Mouse (Mus musculus) cortical plate, adult 2 months (tissue): ENCODE measurements at regions not wholly inside any gene's neighbourhood (a gene's known extent, or its start where the extent isn't known, plus 50 kb on each side); places are given as distances from the start of the nearest gene placed in this dataset.
A peak's percentile ranks its signal among the peaks of the same experiment; 100 is the strongest.

Experiments
- H3K27ac ChIP-seq: fragments of 200-500 bp; 2 replicates; pipeline ENCODE4 v1.5.1; 2012; ENCODE audit warnings: low read length, control low read depth, inconsistent platforms; ENCODE audit not compliant: insufficient read depth
- H3K4me1 ChIP-seq: fragments of 200-500 bp; 2 replicates; pipeline ENCODE4 v1.6.1; 2011; ENCODE audit warnings: low read length; ENCODE audit not compliant: control insufficient read depth, insufficient read depth
- H3K4me3 ChIP-seq: fragments of 200-500 bp; 2 replicates; pipeline ENCODE4 v1.5.1; 2011; ENCODE audit warnings: mild to moderate bottlenecking, low read length, control low read depth; ENCODE audit not compliant: insufficient read depth
- CTCF ChIP-seq: fragments of 200-500 bp; IDR thresholded peaks from 2 replicates; pipeline ENCODE4 v1.5.1; 2011; ENCODE audit warnings: mild to moderate bottlenecking, control low read depth, low read length; ENCODE audit not compliant: insufficient read depth; ENCODE audit errors: extremely low read depth
- POLR2A ChIP-seq: fragments of 200-500 bp; IDR thresholded peaks from 2 replicates; pipeline ENCODE4 v1.6.1; 2011; ENCODE audit warnings: mild to moderate bottlenecking, low read length, control low read depth; ENCODE audit not compliant: insufficient read depth; ENCODE audit errors: extremely low read depth

DNA sequence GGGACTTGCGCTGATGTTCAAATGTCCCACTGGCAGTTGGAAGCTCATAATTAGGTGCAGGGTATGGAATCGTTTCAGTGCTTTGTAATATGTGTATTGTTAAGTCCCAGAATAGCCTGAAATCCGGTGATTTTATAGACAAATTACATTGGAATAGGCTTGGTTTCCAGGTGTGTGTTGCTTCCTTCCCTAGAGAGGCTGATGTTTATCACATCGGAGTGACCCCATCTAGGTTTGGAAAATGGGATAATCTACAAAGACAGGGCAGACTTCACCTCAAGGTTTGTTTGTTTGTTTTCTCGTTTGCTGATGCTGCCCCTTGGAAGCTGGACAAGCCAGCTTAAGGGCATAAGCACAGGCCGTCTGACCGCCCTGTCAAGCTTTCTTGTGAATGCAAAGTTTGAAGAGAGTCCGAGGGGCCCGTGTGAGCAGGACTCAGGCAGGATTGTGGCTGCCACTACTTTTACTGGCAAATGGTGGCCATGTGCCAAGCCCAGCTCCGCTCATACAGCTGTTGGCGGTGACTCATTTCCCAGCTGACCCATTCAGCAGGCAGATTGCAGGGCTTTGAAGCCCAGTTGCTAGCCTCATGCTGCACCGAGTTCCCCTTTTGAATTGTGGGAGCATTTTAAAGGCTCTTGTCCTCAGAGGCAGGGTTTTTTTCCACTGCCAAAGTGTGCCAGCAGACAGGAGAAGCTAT lies 200.6 kb upstream of the Tgfbr2 start:
- no peak for TF ChIP-seq CTCF
- TF ChIP-seq POLR2A, result no peak
- H3K27ac ChIP-seq, result 0 out of 2 replicates have a peak overlapping the region, but pooled peaks have one; percentile 75
- H3K4me1 ChIP-seq, result no peaks in the 10 kb centered on the region
- H3K4me3 ChIP-seq, result no peak overlapping the region

DNA sequence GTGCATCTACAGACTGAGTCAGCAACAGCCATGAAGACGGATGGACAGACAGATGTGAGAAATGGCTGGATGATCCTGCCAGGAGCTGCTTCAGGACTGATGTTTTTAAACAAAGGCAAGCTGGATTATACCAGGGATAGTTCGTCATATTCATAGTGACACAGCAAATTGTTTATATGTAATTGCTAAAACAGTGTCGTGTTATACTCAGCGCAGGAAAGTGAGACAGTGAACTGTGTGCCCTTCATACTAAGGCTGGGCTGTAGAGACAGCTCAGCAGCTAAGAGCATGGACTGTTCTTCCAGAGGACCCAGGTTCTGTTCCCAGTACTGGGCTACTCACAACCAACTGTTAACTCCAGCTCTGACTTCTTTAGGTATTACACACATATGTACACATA lies 199.2 kb upstream of the Tgfbr2 start:
- TF ChIP-seq CTCF (no peak), POLR2A (no peak)
- no peak overlapping the region for H3K4me3 ChIP-seq
- H3K4me1 ChIP-seq, result no peaks in the 10 kb centered on the region
- H3K27ac ChIP-seq, result no peak overlapping the region

DNA sequence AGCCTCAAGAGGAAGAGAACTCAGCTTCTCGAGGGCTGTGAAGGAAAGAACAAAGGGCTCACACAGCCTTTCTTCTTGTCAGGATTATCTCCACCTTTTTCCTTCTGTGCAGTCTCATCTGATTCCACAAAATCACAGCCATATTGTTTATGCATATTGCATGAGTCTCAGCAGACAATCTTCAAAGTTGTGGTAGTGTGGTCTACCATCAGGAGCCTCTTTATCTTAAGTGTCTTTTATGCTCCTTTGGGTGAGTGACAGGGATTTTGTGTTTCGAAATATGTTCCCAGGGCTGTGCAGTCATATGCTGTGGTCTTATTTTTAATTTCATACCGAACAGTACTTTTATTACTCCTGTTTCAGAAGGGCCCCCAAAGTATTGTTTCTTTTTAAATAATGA lies 198.2 kb upstream of the Tgfbr2 start:
- no peak overlapping the region for H3K27ac ChIP-seq
- TF ChIP-seq CTCF (no peak), POLR2A (no peak)
- H3K4me3 ChIP-seq, result no peak overlapping the region
- no peaks in the 10 kb centered on the region for H3K4me1 ChIP-seq

DNA sequence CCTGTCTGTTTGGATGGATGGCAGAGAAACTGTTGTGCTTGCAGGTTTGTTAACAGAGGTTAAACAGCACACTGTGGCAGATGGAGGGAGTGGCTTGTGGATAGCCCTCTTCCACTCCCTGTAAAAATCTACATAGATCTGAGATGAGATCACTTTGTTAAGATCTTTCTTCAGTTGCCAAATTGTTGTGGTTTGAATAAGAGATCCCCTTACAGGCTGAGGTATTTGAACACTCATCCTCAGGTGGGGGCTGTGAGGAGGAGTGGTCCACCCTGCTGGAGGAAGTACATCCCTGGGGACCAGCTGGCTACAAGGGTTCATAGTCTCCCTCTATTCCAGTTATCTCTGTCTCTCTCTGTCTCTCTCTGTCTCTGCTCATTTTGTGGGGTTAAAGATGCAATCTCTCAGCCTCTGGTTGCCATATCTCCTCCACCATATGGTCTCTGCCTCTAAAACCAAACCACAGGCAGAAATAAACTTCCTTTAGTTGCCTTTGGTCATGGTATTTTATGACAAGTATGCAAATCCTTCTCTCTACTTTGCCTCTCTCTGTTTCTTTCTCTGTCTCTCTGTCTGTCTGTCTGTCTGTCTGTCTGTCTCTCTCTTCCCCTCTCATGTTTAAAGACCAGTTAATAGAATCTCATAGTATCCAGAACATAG lies 194.0 kb upstream of the Tgfbr2 start:
- TF ChIP-seq POLR2A, result no peak
- no peak for TF ChIP-seq CTCF
- Histone ChIP-seq H3K4me3 (no peak overlapping the region), H3K27ac (no peak overlapping the region), H3K4me1 (no peaks in the 10 kb centered on the region)

DNA sequence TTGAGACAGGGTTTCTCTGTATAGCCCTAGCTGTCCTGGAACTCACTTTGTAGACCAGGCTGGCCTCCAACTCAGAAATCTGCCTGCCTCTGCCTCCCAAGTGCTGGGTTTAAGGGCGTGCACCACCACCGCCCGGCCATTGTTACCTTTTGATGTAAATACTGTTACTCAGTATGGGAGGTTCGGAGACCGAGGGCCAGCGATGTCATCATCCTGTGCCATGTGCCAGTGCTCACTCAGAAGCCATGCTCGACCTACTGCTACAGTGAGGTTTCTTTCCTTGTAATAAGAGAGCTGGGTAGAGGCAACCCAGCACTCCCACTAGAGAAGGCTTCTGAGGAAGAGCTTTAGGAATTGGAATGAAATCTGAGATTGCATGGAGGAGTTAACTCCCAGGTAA lies 191.6 kb upstream of the Tgfbr2 start:
- Histone ChIP-seq H3K4me1 (no peaks in the 10 kb centered on the region), H3K4me3 (no peak overlapping the region), H3K27ac (no peak overlapping the region)
- TF ChIP-seq POLR2A, result no peak
- no peak for TF ChIP-seq CTCF

DNA sequence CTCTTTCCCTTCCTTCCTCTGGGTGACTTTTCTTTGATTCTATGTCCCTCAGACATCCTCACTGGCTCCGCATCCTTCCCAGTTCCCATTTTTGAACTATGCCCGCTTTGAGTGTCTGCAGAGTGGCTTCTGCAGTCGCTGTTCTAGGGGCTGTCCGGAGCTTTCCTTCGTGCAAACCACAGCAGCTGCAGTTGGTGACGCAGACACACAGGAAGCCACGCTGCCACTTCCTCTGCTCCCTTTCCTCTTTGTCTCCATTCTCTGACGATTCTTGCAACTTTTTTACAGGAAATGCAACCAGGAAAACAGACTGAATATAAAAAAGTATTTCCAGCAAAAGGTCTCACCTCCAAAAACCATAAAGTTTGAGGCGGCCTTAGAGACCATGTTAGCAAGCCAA lies 191.0 kb upstream of the Tgfbr2 start:
- H3K27ac ChIP-seq, result no peak overlapping the region
- H3K4me3 ChIP-seq, result no peak overlapping the region
- TF ChIP-seq POLR2A (no peak), CTCF (no peak)
- H3K4me1 ChIP-seq, result no peaks in the 10 kb centered on the region

DNA sequence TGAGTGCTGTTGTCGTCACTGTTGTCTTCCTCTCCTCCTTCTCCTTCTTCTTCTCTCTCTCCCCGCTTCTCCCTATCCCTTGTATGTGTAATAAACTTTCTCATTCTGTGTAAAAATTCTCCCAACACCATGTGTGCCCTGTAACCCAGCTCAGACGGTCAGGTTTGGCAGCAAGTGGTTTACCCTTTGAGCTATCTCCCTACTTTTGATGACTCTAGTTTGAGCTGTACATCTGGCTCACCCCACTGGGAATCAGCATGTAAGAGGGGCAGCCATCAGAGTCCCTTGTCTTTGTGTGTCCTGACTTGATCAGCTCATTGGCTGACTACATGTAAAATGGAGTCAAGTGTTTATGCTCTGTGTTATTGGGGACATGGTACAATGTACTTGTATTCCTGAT lies 190.5 kb upstream of the Tgfbr2 start:
- Histone ChIP-seq H3K4me3 (no peak overlapping the region), H3K4me1 (no peaks in the 10 kb centered on the region), H3K27ac (no peak overlapping the region)
- no peak for TF ChIP-seq POLR2A
- TF ChIP-seq CTCF, result no peak

DNA sequence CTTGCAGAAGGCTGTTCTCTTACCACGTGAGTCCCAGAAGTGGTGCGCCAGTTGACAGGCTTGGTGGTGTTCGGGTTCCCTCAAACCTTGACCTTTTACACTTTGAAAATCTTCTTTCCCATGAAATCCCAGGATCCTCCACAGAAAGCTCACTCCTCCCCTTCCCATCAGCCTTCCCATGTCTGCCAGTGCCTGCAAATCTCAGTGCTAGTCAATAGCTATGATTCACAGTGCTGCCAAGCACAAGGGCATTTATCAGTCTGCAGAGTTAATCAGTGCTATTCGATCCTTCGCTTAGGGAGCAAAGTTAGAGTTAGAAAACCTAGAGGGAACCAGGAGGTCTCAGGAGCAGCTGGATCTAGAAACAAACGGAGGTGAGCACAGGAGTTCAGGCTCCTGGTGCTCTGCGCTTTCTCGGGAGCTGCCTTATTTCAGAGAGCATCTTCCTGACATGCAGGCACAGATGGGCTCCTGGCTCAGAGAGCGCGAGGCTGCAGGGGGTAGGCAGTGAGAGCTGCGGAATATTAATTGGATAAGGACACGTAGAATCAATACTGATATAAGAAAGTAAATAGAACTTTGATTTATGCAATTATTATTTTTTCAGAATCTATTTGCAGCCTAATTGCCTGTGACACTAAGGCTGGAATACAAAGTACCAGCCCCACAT lies 190.0 kb upstream of the Tgfbr2 start:
- Histone ChIP-seq H3K4me3 (no peak overlapping the region), H3K27ac (no peak overlapping the region), H3K4me1 (no peaks in the 10 kb centered on the region)
- TF ChIP-seq POLR2A (no peak), CTCF (no peak)

DNA sequence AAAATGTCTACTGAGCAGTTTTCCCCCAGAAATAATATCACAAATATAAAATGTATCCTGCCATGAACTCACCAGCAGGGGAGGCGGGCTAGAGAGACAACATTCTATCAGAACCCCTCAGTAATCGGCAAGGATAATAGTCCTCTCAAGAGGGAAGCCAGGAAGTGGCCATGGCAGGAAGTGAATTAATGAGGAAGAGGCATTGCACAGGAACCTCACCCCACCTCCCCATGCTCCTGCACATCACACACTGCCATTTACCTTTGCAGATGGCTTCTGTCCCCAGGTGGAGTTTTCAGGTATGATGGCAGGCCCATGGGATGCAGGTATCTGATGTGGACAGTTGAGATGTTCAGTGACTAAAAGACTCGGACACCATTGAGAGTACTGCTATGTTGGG lies 185.9 kb upstream of the Tgfbr2 start:
- no peak overlapping the region for H3K27ac ChIP-seq
- no peak overlapping the region for H3K4me3 ChIP-seq
- TF ChIP-seq POLR2A (no peak), CTCF (no peak)
- H3K4me1 ChIP-seq, result no peaks in the 10 kb centered on the region
